Mouse (Mus musculus): Measurements from ENCODE around the gene Des. TPM values are rescaled to one million over a fixed set of nuclear protein-coding genes. Genes with fewer than 3 reads are reported as not detected.

Gene Des
- polyA plus RNA-seq, 1 experiment from 2014 or later = 42.9 TPM

DNA sequence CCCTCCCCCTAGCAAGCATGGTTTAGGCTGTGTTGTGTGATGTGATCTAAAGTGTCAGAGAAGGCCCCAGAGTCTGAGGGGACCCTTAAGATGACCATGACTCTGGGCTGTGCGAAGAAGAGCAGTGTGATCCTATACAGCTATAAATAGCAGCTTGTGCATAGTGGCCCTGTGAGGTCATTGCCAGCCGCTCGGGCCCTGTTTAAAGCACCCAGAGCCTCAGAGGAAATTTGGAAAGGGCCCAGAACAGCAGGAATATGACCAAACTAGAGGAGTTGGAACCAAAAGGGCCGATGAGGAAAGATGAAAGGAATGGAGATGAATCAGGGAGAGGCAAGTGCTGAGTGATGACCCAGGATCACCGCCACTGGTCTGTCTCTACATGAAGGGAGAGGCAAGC lies 12.8 kb upstream of the Des start:
- Histone ChIP-seq H3K4me3 (ENCODE audit: low read depth, low read length) (no peak overlapping the region), H3K27ac (ENCODE audit: low read depth) (peak overlapping the region; percentile 32; the same call in 1 of the 2 replicates), H3K4me1 (ENCODE audit: insufficient read depth) (peaks cover 21% of the 10 kb centered on the region), H3K9me3 (ENCODE audit: low read depth, low read length) (no peaks in the 10 kb centered on the region), H3K9ac (no peak overlapping the region), H3K36me3 (ENCODE audit: insufficient read depth) (no peaks in the 10 kb centered on the region), H3K27me3 (ENCODE audit: insufficient read depth, low read length) (no peaks in the 10 kb centered on the region), H3K4me2 (no peak overlapping the region)
- DNase-seq = peak; percentile 48
- 53% methylated on average over 5 of the region's 5 CpGs for WGBS
- no peak for TF ChIP-seq CTCF (IDR thresholded peaks at IDR 0.05; ENCODE audit: low read depth)
- ATAC-seq (ENCODE audit: insufficient read depth) = no peak

DNA sequence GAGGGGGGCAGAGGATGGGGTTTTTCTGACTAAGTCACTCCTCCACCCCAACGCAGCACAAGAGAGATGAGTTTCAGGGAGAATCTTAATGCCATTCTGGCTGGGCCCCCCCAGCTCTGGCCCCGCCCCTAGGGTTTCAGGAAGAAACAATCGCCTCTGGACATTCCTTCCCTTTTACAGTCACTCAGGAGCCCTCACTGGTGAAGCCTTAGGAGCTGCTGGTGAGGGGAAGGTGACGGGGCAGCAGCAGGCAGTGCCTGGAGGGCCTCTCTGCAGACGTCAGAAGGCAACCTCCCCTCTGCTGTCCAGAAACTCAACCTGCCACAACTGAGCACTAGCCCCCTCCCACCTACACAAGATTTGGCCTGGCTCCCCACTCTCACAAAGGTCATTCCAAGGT lies 10.9 kb upstream of the Des start:
- Histone ChIP-seq H3K4me1 (ENCODE audit: insufficient read depth) (peaks cover 14% of the 10 kb centered on the region), H3K9me3 (ENCODE audit: low read depth, low read length) (no peaks in the 10 kb centered on the region), H3K27me3 (ENCODE audit: insufficient read depth, low read length) (no peaks in the 10 kb centered on the region), H3K36me3 (ENCODE audit: insufficient read depth) (no peaks in the 10 kb centered on the region), H3K4me3 (ENCODE audit: low read depth, low read length) (no peak overlapping the region), H3K9ac (no peak overlapping the region), H3K4me2 (no peak overlapping the region), H3K27ac (ENCODE audit: low read depth) (peak overlapping the region; percentile 30; the same call in 1 of the 2 replicates)
- WGBS = 29% methylated on average over 5 of the region's 5 CpGs
- TF ChIP-seq CTCF (IDR thresholded peaks at IDR 0.05; ENCODE audit: low read depth) = no peak
- ATAC-seq (ENCODE audit: insufficient read depth) (0 out of 2 replicates have a peak, but pooled peaks have one; percentile 26), DNase-seq (no peak)

DNA sequence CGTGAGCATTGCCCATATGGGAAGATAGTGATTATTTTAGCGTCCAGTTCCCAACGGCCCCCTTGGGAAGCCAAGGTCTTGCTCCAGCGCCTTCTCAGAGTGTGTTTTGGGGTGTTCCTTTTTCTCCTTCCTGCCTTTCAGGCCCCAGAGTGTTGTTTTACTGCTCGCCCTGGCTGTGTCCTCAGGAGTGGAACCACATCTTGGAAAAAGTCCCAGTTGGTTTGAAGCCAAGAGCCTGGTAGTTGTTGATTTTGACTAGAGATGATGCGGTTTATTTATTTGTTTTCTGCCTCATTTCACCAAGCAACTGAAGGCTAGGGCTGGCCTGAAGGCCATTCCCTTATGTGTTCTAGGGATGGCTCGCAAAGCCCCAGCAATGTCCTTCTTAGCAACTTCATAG lies 2.9 kb upstream of the Des start:
- Histone ChIP-seq H3K9me3 (ENCODE audit: low read depth, low read length) (no peaks in the 10 kb centered on the region), H3K4me2 (no peak overlapping the region), H3K36me3 (ENCODE audit: insufficient read depth) (no peaks in the 10 kb centered on the region), H3K4me1 (ENCODE audit: insufficient read depth) (peaks cover 8% of the 10 kb centered on the region; the same call in 1 of the 2 replicates), H3K9ac (no peak overlapping the region), H3K27me3 (ENCODE audit: insufficient read depth, low read length) (peaks cover 22% of the 10 kb centered on the region), H3K4me3 (ENCODE audit: low read depth, low read length) (no peak overlapping the region), H3K27ac (ENCODE audit: low read depth) (no peak overlapping the region)
- WGBS = 50% methylated on average over 7 of the region's 7 CpGs
- no peak for TF ChIP-seq CTCF (IDR thresholded peaks at IDR 0.05; ENCODE audit: low read depth)
- DNase-seq (peak; percentile 84), ATAC-seq (ENCODE audit: insufficient read depth) (no peak)

DNA sequence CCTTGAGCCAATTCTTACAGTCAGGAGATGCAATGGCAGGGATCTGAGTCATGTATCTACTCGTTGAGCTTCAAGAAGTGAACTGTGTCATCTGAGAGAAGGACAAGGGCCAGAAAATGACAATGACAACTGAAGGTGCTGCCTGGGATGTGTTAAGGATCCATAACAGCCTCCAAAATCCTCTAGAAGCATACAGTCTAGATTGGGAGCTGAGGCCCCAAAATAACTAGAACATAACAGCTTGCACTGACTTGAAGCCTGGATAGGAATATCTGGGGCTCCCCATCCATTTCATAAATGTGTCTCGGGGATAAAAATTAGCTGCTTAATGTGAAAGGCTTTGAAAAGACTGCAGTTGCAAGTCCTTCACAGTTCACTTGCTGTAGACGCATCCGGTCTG lies 2.1 kb upstream of the Des start:
- no peak for ATAC-seq (ENCODE audit: insufficient read depth)
- H3K9me3 ChIP-seq (ENCODE audit: low read depth, low read length) = no peaks in the 10 kb centered on the region
- DNase-seq = no peak
- H3K4me1 ChIP-seq (ENCODE audit: insufficient read depth) = peaks cover 8% of the 10 kb centered on the region; the same call in 1 of the 2 replicates
- no peak overlapping the region for H3K4me3 ChIP-seq (ENCODE audit: low read depth, low read length)
- no peaks in the 10 kb centered on the region for H3K36me3 ChIP-seq (ENCODE audit: insufficient read depth)
- no peak overlapping the region for H3K27ac ChIP-seq (ENCODE audit: low read depth)
- 67% methylated on average over 4 of the region's 4 CpGs for WGBS
- H3K9ac ChIP-seq = no peak overlapping the region
- H3K4me2 ChIP-seq = no peak overlapping the region
- TF ChIP-seq CTCF (IDR thresholded peaks at IDR 0.05; ENCODE audit: low read depth) = no peak
- peaks cover 22% of the 10 kb centered on the region for H3K27me3 ChIP-seq (ENCODE audit: insufficient read depth, low read length)

DNA sequence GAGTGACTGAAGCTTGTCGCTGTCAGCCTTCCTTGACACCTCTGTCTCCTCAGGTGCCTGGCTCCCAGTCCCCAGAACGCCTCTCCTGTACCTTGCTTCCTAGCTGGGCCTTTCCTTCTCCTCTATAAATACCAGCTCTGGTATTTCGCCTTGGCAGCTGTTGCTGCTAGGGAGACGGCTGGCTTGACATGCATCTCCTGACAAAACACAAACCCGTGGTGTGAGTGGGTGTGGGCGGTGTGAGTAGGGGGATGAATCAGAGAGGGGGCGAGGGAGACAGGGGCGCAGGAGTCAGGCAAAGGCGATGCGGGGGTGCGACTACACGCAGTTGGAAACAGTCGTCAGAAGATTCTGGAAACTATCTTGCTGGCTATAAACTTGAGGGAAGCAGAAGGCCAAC lies 783 bp upstream of the Des start:
- WGBS = 35% methylated on average over 13 of the region's 13 CpGs
- TF ChIP-seq CTCF (IDR thresholded peaks at IDR 0.05; ENCODE audit: low read depth) = no peak
- Histone ChIP-seq H3K36me3 (ENCODE audit: insufficient read depth) (no peaks in the 10 kb centered on the region), H3K27ac (ENCODE audit: low read depth) (peak overlapping the region; percentile 0; the same call in 1 of the 2 replicates), H3K9ac (no peak overlapping the region), H3K4me3 (ENCODE audit: low read depth, low read length) (no peak overlapping the region), H3K4me1 (ENCODE audit: insufficient read depth) (peaks cover 8% of the 10 kb centered on the region; the same call in 1 of the 2 replicates), H3K27me3 (ENCODE audit: insufficient read depth, low read length) (peaks cover 22% of the 10 kb centered on the region), H3K4me2 (no peak overlapping the region), H3K9me3 (ENCODE audit: low read depth, low read length) (no peaks in the 10 kb centered on the region)
- ATAC-seq (ENCODE audit: insufficient read depth) (peak; percentile 38; the same call in 1 of the 2 replicates), DNase-seq (peak; percentile 59)

DNA sequence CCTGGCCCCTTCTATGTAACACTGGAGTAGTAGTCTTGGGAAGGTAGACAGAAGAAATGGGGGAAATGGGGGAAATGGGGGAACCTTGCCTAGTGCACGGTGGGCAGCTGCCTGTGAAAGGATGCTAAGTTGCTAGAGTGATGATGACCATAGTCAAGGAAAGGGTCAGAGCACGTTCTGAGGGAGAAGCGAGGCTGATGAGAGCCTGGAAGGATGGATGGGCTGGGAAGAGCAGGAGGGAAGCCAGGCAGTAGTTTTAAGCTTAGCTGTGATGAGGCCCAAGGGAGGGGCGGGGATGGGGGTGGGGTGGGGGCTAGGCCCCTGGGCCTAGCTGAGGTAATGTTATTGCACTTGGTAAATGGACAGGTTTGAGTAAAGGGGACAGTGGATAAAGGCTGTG lies 994 bp downstream of the Des start:
- Histone ChIP-seq H3K36me3 (ENCODE audit: insufficient read depth) (no peaks in the 10 kb centered on the region), H3K9me3 (ENCODE audit: low read depth, low read length) (no peaks in the 10 kb centered on the region), H3K27ac (ENCODE audit: low read depth) (no peak overlapping the region; the same call in 1 of the 2 replicates), H3K27me3 (ENCODE audit: insufficient read depth, low read length) (peaks cover 22% of the 10 kb centered on the region), H3K4me1 (ENCODE audit: insufficient read depth) (peaks cover 8% of the 10 kb centered on the region; the same call in 1 of the 2 replicates), H3K9ac (peak overlapping the region; percentile 57), H3K4me2 (peak overlapping the region; percentile 73), H3K4me3 (ENCODE audit: low read depth, low read length) (peak overlapping the region; percentile 40)
- DNase-seq (no peak), ATAC-seq (ENCODE audit: insufficient read depth) (no peak)
- WGBS = 44% methylated on average over 4 of the region's 4 CpGs
- TF ChIP-seq CTCF (IDR thresholded peaks at IDR 0.05; ENCODE audit: low read depth) = no peak

DNA sequence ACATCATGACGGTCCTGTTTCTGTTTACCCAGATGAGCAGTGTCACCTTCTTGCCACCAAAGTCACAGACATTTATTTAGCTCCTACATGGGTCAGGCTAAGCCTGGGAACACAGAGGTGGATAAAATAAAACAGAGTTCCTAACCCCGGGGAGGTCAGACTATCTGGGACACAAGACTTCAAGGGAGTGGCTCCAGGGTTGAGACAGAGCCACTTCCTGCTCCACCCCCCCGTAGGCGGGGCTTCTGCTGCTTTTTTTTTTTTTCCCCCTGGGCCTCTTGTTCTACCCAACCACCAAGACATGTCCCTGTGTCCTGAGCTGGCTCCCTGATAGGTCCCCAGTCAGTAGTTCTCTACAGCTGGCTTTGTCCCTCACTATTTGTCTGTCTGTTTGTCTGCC lies 1.6 kb downstream of the Des start:
- H3K9me3 ChIP-seq (ENCODE audit: low read depth, low read length) = no peaks in the 10 kb centered on the region
- H3K36me3 ChIP-seq (ENCODE audit: insufficient read depth) = no peaks in the 10 kb centered on the region
- TF ChIP-seq CTCF (IDR thresholded peaks at IDR 0.05; ENCODE audit: low read depth) = no peak
- no peak overlapping the region for H3K9ac ChIP-seq
- H3K4me1 ChIP-seq (ENCODE audit: insufficient read depth) = peaks cover 8% of the 10 kb centered on the region; the same call in 1 of the 2 replicates
- no peak overlapping the region for H3K27ac ChIP-seq (ENCODE audit: low read depth)
- WGBS = 23% methylated on average over 4 of the region's 4 CpGs
- ATAC-seq (ENCODE audit: insufficient read depth) (no peak), DNase-seq (peak; percentile 60)
- peaks cover 22% of the 10 kb centered on the region for H3K27me3 ChIP-seq (ENCODE audit: insufficient read depth, low read length)
- H3K4me2 ChIP-seq = peak overlapping the region; percentile 73; the same call in 1 of the 2 replicates
- H3K4me3 ChIP-seq (ENCODE audit: low read depth, low read length) = peak overlapping the region; percentile 40; the same call in 1 of the 2 replicates
